Mouse (Mus musculus) macrophage (primary cell): ENCODE results near the gene Chtf18. TPM values are rescaled to one million over a fixed set of nuclear protein-coding genes. Genes with fewer than 3 reads are reported as not detected.

ENCODE experiments used
- H3K27ac ChIP-seq: fragments of 350-480 bp; formaldehyde crosslinking; 2 replicates; pipeline ENCODE4 v1.9.0; 2021
- H3K36me3 ChIP-seq: fragments of 350-480 bp; formaldehyde crosslinking; 2 replicates; pipeline ENCODE4 v1.9.0; 2021; ENCODE audit errors: inconsistent target
- H3K4me3 ChIP-seq: fragments of 350-480 bp; formaldehyde crosslinking; 2 replicates; pipeline ENCODE4 v1.9.0; 2021; ENCODE audit errors: inconsistent target
- H3K79me2 ChIP-seq: fragments of 350-480 bp; formaldehyde crosslinking; 2 replicates; pipeline ENCODE4 v1.9.0; 2021; ENCODE audit errors: inconsistent target
- WGBS: methylation state at CpG from one replicate; pipeline ENCODE4 v1.1.7; 2026; ENCODE audit warnings: inconsistent platforms; ENCODE audit not compliant: missing documents; 5-methylcytosine and 5-hydroxymethylcytosine counted together
- polyA plus RNA-seq: library from polyadenylated mRNA; stranded (reverse); fragments of 250-400 nt; gene quantifications from 3 replicates; pipeline ENCODE4 v1.2.4, GENCODE M21; 2018; ENCODE audit warnings: inconsistent platforms
- total RNA-seq, 78 experiments: library from RNA; depleted of rRNA; stranded (reverse); fragments of 250-400 nt; gene quantifications; 1 replicate in 9 of 78; 2 replicates in 24 of 78; 3 replicates in 43 of 78; 4 replicates in 2 of 78; pipeline ENCODE4 v1.2.4; 2018; ENCODE audit warnings: inconsistent platforms in 56 of 78

Chtf18 gene
- 10 to 100 TPM in 4 of 26 experiments, 1 to 10 TPM in 21, under 1 TPM in 1; 0.99 to 13.3 (median 4.6) TPM for total RNA-seq (2018; cell fraction: chromatin; rRNA removed)
- 1 to 10 TPM in 21 of 26 experiments, under 1 TPM in 5; 0.72 to 2.4 (median 1.4) TPM for total RNA-seq (2018; cell fraction: cytosol; rRNA removed)
- total RNA-seq (2018; cell fraction: nucleus; rRNA removed) = 10 to 100 TPM in 1 of 26 experiments, 1 to 10 TPM in 24, under 1 TPM in 1; 0.75 to 27.4 (median 2.7) TPM
- polyA plus RNA-seq = 0.80 to 5.9 TPM (median 1.1 TPM) in 3 replicates

GRCm38 (mm10) chr17:25727265-25728008, at the start of gene Chtf18, which contains the start of gene Rpusd1:
Gene Chtf18 (minus strand): TSS chr17:25727419.
Gene Rpusd1 (plus strand): TSS chr17:25727670.
- Histone ChIP-seq H3K4me3 (peak within 1 kb of the TSS; percentile 74), H3K27ac (0 out of 2 replicates have a peak within 1 kb of the TSS, but pooled peaks have one; percentile 28), H3K36me3 (no peaks in the 10 kb centered on the region), H3K79me2 (peaks cover 9% of the 10 kb centered on the region; the same call in 1 of the 2 replicates)
- WGBS = 1% methylated on average over 35 of the region's 37 CpGs

DNA sequence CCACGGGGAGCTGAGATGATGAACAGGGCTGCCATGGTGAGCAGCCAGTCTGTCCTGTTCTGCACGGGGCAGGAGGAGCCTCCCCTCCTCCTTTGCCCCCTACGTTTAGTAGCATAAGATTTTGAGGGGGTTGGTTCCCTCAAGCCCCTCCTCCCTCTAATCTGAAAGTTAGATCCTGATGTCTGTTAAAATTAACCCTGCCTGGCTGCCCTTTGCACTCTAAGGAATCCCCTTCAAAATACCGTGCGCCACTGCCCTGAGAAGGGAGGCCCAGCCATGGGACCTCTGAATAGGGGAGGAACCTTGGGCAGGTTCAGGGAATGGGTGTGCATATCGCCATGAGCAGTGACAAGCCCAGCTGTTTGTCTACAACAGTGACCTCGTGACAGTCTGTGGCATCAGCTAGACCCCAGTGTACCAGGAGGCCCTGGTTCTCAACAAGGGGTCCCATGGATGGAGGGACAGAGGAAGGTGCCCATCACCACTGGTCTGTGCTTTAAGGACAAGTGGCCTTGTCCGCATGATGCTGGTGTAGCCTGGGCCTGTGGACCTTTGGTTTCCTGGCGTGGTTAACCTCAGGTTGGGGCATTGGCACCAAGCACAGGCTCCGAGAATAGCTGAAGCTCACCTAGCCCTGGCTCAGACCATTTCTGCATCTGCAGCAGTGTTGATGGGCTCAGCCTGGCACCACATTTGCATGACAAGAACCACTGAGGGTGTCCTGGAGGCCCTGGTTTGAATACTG, 48.3 kb upstream of the Chtf18 start:
- Histone ChIP-seq H3K79me2 (peaks cover 19% of the 10 kb centered on the region), H3K36me3 (peaks cover 38% of the 10 kb centered on the region), H3K27ac (no peak overlapping the region), H3K4me3 (no peak overlapping the region)
- WGBS = 80% methylated on average over 10 of the region's 10 CpGs

GRCm38 (mm10) chr17:25773549-25774120, 46.4 kb upstream of the Chtf18 start, which contains the start of gene Narfl:
Gene Narfl (plus strand): TSS chr17:25773776.
- Histone ChIP-seq H3K79me2 (peaks cover 19% of the 10 kb centered on the region), H3K4me3 (peak within 1 kb of the TSS; percentile 93), H3K36me3 (peaks cover 20% of the 10 kb centered on the region), H3K27ac (peak within 1 kb of the TSS; percentile 61)
- WGBS = 1% methylated on average over 37 of the region's 37 CpGs

GRCm38 (mm10) chr17:25769331-25769730, 42.1 kb upstream of the Chtf18 start:
- peaks cover 7% of the 10 kb centered on the region for H3K79me2 ChIP-seq
- H3K4me3 ChIP-seq = no peak overlapping the region
- H3K27ac ChIP-seq = no peak overlapping the region
- no peaks in the 10 kb centered on the region for H3K36me3 ChIP-seq
- WGBS = 58% methylated on average over 8 of the region's 9 CpGs

- no peaks in the 10 kb centered on the region for H3K36me3 ChIP-seq
- 78% methylated on average over 5 of the region's 5 CpGs for WGBS
- H3K27ac ChIP-seq = no peak overlapping the region
- H3K79me2 ChIP-seq = no peaks in the 10 kb centered on the region
- H3K4me3 ChIP-seq = no peak overlapping the region
Measured at GRCm38 (mm10) chr17:25765886-25766285, 38.7 kb upstream of the Chtf18 start.

DNA sequence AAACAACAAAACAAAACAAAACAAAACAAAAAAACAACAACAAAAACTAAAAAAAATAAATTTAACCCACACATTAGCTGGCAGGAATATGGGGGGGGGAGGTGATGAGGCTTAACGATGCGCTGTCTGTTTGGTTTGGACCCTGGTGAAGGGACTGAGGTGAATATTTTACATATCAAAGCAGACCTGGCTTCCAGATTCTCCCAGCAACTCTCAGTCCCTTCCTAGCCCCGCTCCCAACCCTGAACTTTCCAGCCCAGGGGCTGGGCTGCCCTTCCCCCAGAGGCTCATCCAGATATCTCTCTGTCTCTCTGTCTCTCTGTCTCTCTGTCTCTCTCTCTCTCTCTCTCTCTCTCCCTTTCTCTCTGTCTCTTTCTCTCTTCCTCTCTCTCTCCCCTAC, 35.4 kb upstream of the Chtf18 start:
- Histone ChIP-seq H3K27ac (no peak overlapping the region), H3K79me2 (no peaks in the 10 kb centered on the region), H3K36me3 (no peaks in the 10 kb centered on the region), H3K4me3 (no peak overlapping the region)
- 62% methylated on average over 3 of the region's 3 CpGs for WGBS

GRCm38 (mm10) chr17:25761561-25761970, 34.3 kb upstream of the Chtf18 start:
- H3K4me3 ChIP-seq = no peak overlapping the region
- no peaks in the 10 kb centered on the region for H3K79me2 ChIP-seq
- no peaks in the 10 kb centered on the region for H3K36me3 ChIP-seq
- WGBS = 41% methylated on average over 4 of the region's 4 CpGs
- H3K27ac ChIP-seq = peak overlapping the region; percentile 17; the same call in 1 of the 2 replicates

DNA sequence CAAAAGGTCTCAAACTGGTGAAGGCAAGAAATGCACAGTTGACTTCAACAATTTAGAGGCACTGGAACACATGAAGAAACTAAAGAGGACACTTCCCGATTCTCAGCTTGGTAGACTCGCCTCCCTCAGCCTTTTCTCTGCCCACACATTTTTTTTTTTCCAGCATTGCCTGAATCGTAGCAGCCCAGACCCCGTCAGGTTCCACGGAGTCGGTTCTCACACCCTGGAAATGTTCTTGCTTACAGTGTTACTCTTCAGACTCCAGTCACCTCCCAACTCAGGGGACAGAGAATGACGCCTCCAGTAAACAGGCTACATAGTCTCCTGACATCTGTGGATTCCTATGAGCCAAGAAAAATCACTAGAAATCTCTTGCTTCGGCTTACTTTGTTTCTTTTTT, 32.9 kb upstream of the Chtf18 start:
- H3K79me2 ChIP-seq = no peaks in the 10 kb centered on the region
- no peak overlapping the region for H3K27ac ChIP-seq
- 70% methylated on average over 8 of the region's 8 CpGs for WGBS
- H3K36me3 ChIP-seq = no peaks in the 10 kb centered on the region
- no peak overlapping the region for H3K4me3 ChIP-seq

- Histone ChIP-seq H3K4me3 (no peak overlapping the region), H3K79me2 (no peaks in the 10 kb centered on the region), H3K36me3 (no peaks in the 10 kb centered on the region), H3K27ac (no peak overlapping the region)
- WGBS = 91% methylated on average over 3 of the region's 3 CpGs
Measured at GRCm38 (mm10) chr17:25757691-25758090, 30.5 kb upstream of the Chtf18 start.

GRCm38 (mm10) chr17:25756378-25757242, 29.4 kb upstream of the Chtf18 start:
- 81% methylated on average over 9 of the region's 9 CpGs for WGBS
- Histone ChIP-seq H3K36me3 (no peaks in the 10 kb centered on the region), H3K4me3 (no peak overlapping the region), H3K79me2 (no peaks in the 10 kb centered on the region), H3K27ac (no peak overlapping the region)

DNA sequence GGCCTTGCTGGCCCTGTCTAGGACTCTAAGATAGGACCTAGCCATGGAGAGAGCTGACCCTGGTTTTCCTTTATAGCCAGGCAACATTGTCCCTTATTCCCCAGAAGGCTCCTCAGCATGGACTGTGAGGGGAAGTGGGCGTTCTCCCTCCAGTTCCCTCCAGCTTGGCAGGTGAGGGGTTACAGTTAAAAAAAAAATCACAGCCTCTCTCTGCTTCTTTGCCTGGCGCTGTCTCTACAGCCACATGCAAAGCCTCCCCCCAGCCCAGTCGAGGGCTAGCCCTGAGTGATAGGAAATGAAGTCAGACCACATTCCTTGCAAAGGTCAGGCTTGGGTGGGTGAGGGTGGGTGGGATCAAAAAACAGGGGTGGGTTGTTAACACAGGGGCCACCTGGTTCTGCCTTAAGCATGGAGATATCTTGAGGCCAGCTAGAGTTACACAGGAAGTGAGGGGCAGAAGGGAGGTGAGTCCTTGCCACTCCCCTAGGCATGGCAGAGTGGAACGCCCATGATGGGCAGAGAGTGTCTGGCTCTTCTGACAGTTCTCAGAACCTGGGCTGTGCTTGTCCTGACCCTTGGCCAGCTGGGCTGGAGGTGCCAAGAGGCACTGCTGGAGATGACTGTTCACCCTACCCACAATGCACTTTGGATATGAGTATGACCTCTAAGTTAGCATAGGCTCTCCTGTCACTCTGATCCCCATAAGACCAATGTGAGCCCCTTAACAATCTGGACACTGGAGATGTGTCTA, 28.6 kb upstream of the Chtf18 start:
- WGBS = 37% methylated on average over 4 of the region's 4 CpGs
- H3K79me2 ChIP-seq = no peaks in the 10 kb centered on the region
- no peak overlapping the region for H3K4me3 ChIP-seq
- no peak overlapping the region for H3K27ac ChIP-seq
- no peaks in the 10 kb centered on the region for H3K36me3 ChIP-seq

- Histone ChIP-seq H3K79me2 (no peaks in the 10 kb centered on the region), H3K4me3 (no peak overlapping the region), H3K36me3 (no peaks in the 10 kb centered on the region), H3K27ac (no peak overlapping the region)
- WGBS = 78% methylated on average over 4 of the region's 4 CpGs
Measured at GRCm38 (mm10) chr17:25755086-25755485, 27.9 kb upstream of the Chtf18 start.

DNA sequence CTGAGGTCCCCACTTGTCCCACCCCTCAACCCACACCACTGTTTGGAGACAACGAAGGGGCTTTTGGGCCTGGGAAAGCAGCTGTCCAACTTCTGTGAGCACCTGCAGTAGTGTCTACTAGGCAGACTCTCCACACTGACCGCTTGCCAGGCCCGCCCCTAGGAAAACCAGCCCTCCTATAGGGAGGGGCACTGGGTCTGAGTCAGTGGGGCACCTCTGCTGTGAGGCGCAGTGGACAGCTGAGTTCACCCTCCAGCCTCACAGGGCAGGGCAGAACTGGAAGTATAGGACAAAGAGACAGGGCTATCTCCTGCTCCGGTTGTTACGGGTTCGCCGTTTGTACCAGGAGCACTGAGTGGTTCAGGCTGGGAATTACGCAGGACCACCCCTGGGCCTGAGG, 27.0 kb upstream of the Chtf18 start, which contains the start of gene Msln:
TSS of gene Msln (minus strand) at position 138 of the 400 bp plus-strand sequence.
- 84% methylated on average over 9 of the region's 9 CpGs for WGBS
- Histone ChIP-seq H3K27ac (no peak within 1 kb of the TSS), H3K4me3 (no peak within 1 kb of the TSS), H3K79me2 (no peaks in the 10 kb centered on the region), H3K36me3 (no peaks in the 10 kb centered on the region)
